Mouse (Mus musculus): ENCODE data around the gene Dda1.

- no peak for TF ChIP-seq CTCF (IDR thresholded peaks at IDR 0.05; ENCODE audit: low read depth)
- TF ChIP-seq EP300 (IDR thresholded peaks at IDR 0.05; ENCODE audit: low read depth), result no peak
Observed at GRCm38 (mm10) chr8:71451337-71451736, 17.7 kb upstream of the Dda1 start.

Measured in liver, embryonic 14.5 days (tissue).